In genomic region chr14:54254670-54255202, GRCm38 (mm10) we compare ENCODE assay signal across 9 mouse cellular contexts. TPM values are rescaled to one million over a fixed set of nuclear protein-coding genes. Genes with fewer than 3 reads are reported as not detected.
A peak's percentile ranks its signal among the peaks of the same experiment; 100 is the strongest.
DNase-seq lines count a peak whose midpoint lies in the region; ATAC-seq and TF ChIP-seq lines count a peak whose summit lies in the region.
"Had no signal": no experiment of that assay in that cellular context is flagged by ENCODE, and none has a peak within 500 bp of the region (broad histone marks: within the 10 kb centered on the region; RNA-seq: fewer than 3 reads in every experiment).

No protein-coding gene starts in this region.

- dilution Hi-C loops in CH12.LX (cut with MboI; ENCODE audit: extremely low pct_ligation_motif_present, extremely low pct_unique_long_range_greater_than_20kb, low sequenced_read_pairs), result no loop called here

- H3K4me2 ChIP-seq in CH12.LX (ENCODE audit: insufficient read depth, low read depth, poor library complexity, severe bottlenecking), result peak overlapping the region; percentile 100
- peak overlapping the region; percentile 75 for H3K4me2 ChIP-seq in forebrain, postnatal 0 days (ENCODE audit: low read depth)
- H3K4me2 ChIP-seq in liver, embryonic 14.5 days (ENCODE audit: low read depth), result peak overlapping the region; percentile 81

- peak overlapping the region; percentile 80 for H3K9ac ChIP-seq in CH12.LX (ENCODE audit: insufficient read depth, low read depth)
- peak overlapping the region; percentile 68 for H3K9ac ChIP-seq in forebrain, postnatal 0 days
- peak overlapping the region; percentile 92 for H3K9ac ChIP-seq in liver, embryonic 14.5 days (replicated peaks)

- TF ChIP-seq CTCF in CH12.LX (conservative IDR thresholded peaks at IDR 0.05 in 1 of 2, IDR thresholded peaks at IDR 0.05 in 1 of 2; ENCODE audit: low read depth in 2 of 2, low read length in 2 of 2), result no peak
- no peak for TF ChIP-seq CTCF in forebrain, postnatal 0 days (IDR thresholded peaks at IDR 0.05; ENCODE audit: low read depth)
- no peak for TF ChIP-seq CTCF in liver, embryonic 14.5 days (IDR thresholded peaks at IDR 0.05; ENCODE audit: low read depth)
- TF ChIP-seq CTCF in thymus, adult 2 months (IDR thresholded peaks at IDR 0.05; ENCODE audit: borderline replicate concordance, control insufficient read depth, extremely low read depth, insufficient read depth, low read length, poor library complexity), result no peak

- in situ Hi-C loops in CH12.LX (cut with MboI; ENCODE audit: low pct_ligation_motif_present, low pct_unique_long_range_greater_than_20kb, low sequenced_read_pairs), result loop anchor here (10.0 kb wide), 1 partner anchor 90 kb away; no protein-coding TSS in a partner anchor

- no peak for TF ChIP-seq POLR2A in CH12.LX (IDR thresholded peaks at IDR 0.05; ENCODE audit: low read depth, low read length)
- TF ChIP-seq POLR2A in thymus, adult 2 months (IDR thresholded peaks at IDR 0.05; ENCODE audit: control insufficient read depth, extremely low read depth, insufficient read depth, low read length, poor library complexity), result no peak

- TF ChIP-seq RAD21 in CH12.LX (IDR thresholded peaks at IDR 0.05; ENCODE audit: low read depth, low read length), result no peak

- 69% methylated on average over 12 of the region's 12 CpGs for WGBS in forebrain, postnatal 0 days
- WGBS in liver, embryonic 14.5 days (ENCODE audit: insufficient replicate concordance), result 46% methylated on average over 12 of the region's 12 CpGs
- WGBS in thymus, adult 2 months, result 78% methylated on average over 12 of the region's 12 CpGs

- H3K79me2 ChIP-seq in CH12.LX (replicated peaks; ENCODE audit: control insufficient read depth, extremely low read depth, insufficient read depth, poor library complexity, severe bottlenecking), result peaks cover 29% of the 10 kb centered on the region

- ATAC-seq in forebrain, postnatal 0 days, result no peak
- no peak for ATAC-seq in liver, embryonic 14.5 days (ENCODE audit: insufficient read depth)
- ATAC-seq in erythroid progenitor cell, adult 5-6 weeks (replicated peaks; ENCODE audit: low FRiP score, poor library complexity, severe bottlenecking), result no peak

- H3K4me1 ChIP-seq in CH12.LX (ENCODE audit: control insufficient read depth in 1 of 2, insufficient read depth in 2 of 2), result peaks cover 11 to 43% of the 10 kb centered on the region in 2 experiments; a peak in 3 of 4 replicates
- peaks cover 8% of the 10 kb centered on the region; the same call in 1 of the 2 replicates for H3K4me1 ChIP-seq in forebrain, postnatal 0 days (ENCODE audit: insufficient read depth)
- peaks cover 24 to 32% of the 10 kb centered on the region in 2 experiments for H3K4me1 ChIP-seq in liver, embryonic 14.5 days (replicated peaks; ENCODE audit: control insufficient read depth in 2 of 2, insufficient read depth in 2 of 2, low read length in 1 of 2)
- peaks cover 18% of the 10 kb centered on the region for H3K4me1 ChIP-seq in thymus, adult 2 months (replicated peaks; ENCODE audit: control insufficient read depth, insufficient read depth, low read length)

- no peaks in the 10 kb centered on the region for H3K27me3 ChIP-seq in CH12.LX (replicated peaks)
- H3K27me3 ChIP-seq in forebrain, postnatal 0 days (ENCODE audit: insufficient read depth, low read length), result no peaks in the 10 kb centered on the region
- no peaks in the 10 kb centered on the region for H3K27me3 ChIP-seq in liver, embryonic 14.5 days (ENCODE audit: control insufficient read depth, insufficient read depth, low read length)
- H3K27me3 ChIP-seq in thymus, adult 2 months (ENCODE audit: control insufficient read depth, insufficient read depth, low read length), result no peaks in the 10 kb centered on the region

- H3K27ac ChIP-seq in CH12.LX (ENCODE audit: insufficient read depth, low read depth), result no peak overlapping the region
- H3K27ac ChIP-seq in forebrain, postnatal 0 days (ENCODE audit: low read depth, low read length), result no peak overlapping the region
- H3K27ac ChIP-seq in liver, embryonic 14.5 days, result peak overlapping the region; percentile 91
- H3K27ac ChIP-seq in thymus, adult 2 months (ENCODE audit: control insufficient read depth, insufficient read depth, low read length), result no peak overlapping the region

- H3K9me3 ChIP-seq in CH12.LX (replicated peaks; ENCODE audit: low read length), result no peaks in the 10 kb centered on the region
- H3K9me3 ChIP-seq in forebrain, postnatal 0 days (ENCODE audit: low read length), result no peaks in the 10 kb centered on the region
- no peaks in the 10 kb centered on the region for H3K9me3 ChIP-seq in liver, embryonic 14.5 days (ENCODE audit: control insufficient read depth, low read length)

- DNase-seq in heart, adult 11 months, result peak; percentile 70
- DNase-seq in heart, adult 8-10 months (ENCODE audit: low spot score), result no peak
- DNase-seq in CH12.LX (ENCODE audit: extremely low read depth), result no peak
- no peak for DNase-seq in forebrain, postnatal 0 days
- DNase-seq in liver, embryonic 14.5 days (ENCODE audit: low read depth in 3 of 3, low spot score in 3 of 3), result no peak
- no peak for DNase-seq in frontal cortex, postnatal 25 days (ENCODE audit: low spot score in 2 of 2)
- DNase-seq in thymus, adult 2 months, result no peak

- peak overlapping the region; percentile 62 to 92 (median 75) for H3K4me3 ChIP-seq in CH12.LX (replicated peaks in 1 of 3; ENCODE audit: low read depth in 2 of 3, low read length in 2 of 3, poor library complexity in 1 of 3)
- H3K4me3 ChIP-seq in forebrain, postnatal 0 days (ENCODE audit: low read depth, low read length), result peak overlapping the region; percentile 83; the same call in 1 of the 2 replicates
- H3K4me3 ChIP-seq in liver, embryonic 14.5 days (ENCODE audit: insufficient read depth in 1 of 2, low read depth in 2 of 2, low read length in 2 of 2), result peak overlapping the region; percentile 71 to 93
- no peak overlapping the region for H3K4me3 ChIP-seq in thymus, adult 2 months (ENCODE audit: control insufficient read depth, insufficient read depth, low read length)

- no peak for TF ChIP-seq EP300 in CH12.LX (IDR thresholded peaks at IDR 0.05; ENCODE audit: low read length)
- TF ChIP-seq EP300 in liver, embryonic 14.5 days (IDR thresholded peaks at IDR 0.05; ENCODE audit: low read depth), result no peak

- H3K36me3 ChIP-seq in CH12.LX (replicated peaks in 1 of 2; ENCODE audit: control insufficient read depth in 1 of 2, insufficient read depth in 1 of 2, low read length in 1 of 2), result peaks cover 2 to 17% of the 10 kb centered on the region in 2 experiments
- 0 out of 2 replicates have a peak, but pooled peaks cover 4% of the 10 kb centered on the region for H3K36me3 ChIP-seq in forebrain, postnatal 0 days (ENCODE audit: insufficient read depth)
- no peaks in the 10 kb centered on the region for H3K36me3 ChIP-seq in liver, embryonic 14.5 days (replicated peaks; ENCODE audit: control insufficient read depth, insufficient read depth, low read depth)
- H3K36me3 ChIP-seq in thymus, adult 2 months (ENCODE audit: control insufficient read depth, insufficient read depth, low read length), result no peaks in the 10 kb centered on the region

TF ChIP-seq in CH12.LX, 34 proteins besides CTCF, POLR2A, EP300 and RAD21:
- TF ChIP-seq HCFC1 (IDR thresholded peaks at IDR 0.05; ENCODE audit: low read depth, low read length) (no peak), UBTF (IDR thresholded peaks at IDR 0.05; ENCODE audit: low read depth, low read length) (no peak), MEF2A (IDR thresholded peaks at IDR 0.05; ENCODE audit: borderline replicate concordance, low read depth, low read length) (no peak), GABPA (IDR thresholded peaks at IDR 0.05; ENCODE audit: insufficient replicate concordance, low read depth, low read length) (no peak), JUN (IDR thresholded peaks at IDR 0.05; ENCODE audit: insufficient read depth, low read depth, low read length) (no peak)

RNA-seq across cellular contexts. Expression of gene Abhd4, which starts 0.7 kb away (rescaled TPM):
- 10 to 100 TPM; 40.8 to 49.9 (median 44.7) TPM for total RNA-seq in heart, adult 8-10 months (2022)
- total RNA-seq in CH12.LX (2012; rRNA removed) (13.4 and 19.8 TPM in 2 replicates), CH12.LX (2014; rRNA removed) (13.4 and 15.9 TPM in 2 replicates)
- polyA plus RNA-seq in CH12.LX (2012; ENCODE audit: insufficient read length, low read depth), result 22.0 and 23.0 TPM in 2 replicates
- 61.0 and 75.1 TPM in 2 replicates for total RNA-seq in forebrain, postnatal 0 days (2014; rRNA removed)
- polyA plus RNA-seq in forebrain, postnatal 0 days (2015; fragmentation: Nextera tagmentation; extraction: Ambion mirVana), result 61.9 and 69.7 TPM in 2 replicates
- polyA plus RNA-seq in liver, embryonic 14.5 days (2012; rRNA removed), result 5.9 and 6.1 TPM in 2 replicates
- polyA plus RNA-seq in liver, embryonic 14.5 days (2014; fragmentation: Nextera tagmentation; extraction: Ambion mirVana), result 14.9 and 18.3 TPM in 2 replicates
- polyA plus RNA-seq in thymus, adult 2 months (2012; rRNA removed), result 21.5 and 23.6 TPM in 2 replicates
- total RNA-seq in erythroid progenitor cell, adult 5-6 weeks (2015; ENCODE audit: low replicate concordance), result 33.1 and 36.4 TPM in 2 replicates
- 11.3 and 24.4 TPM in 2 replicates for total RNA-seq in erythroid progenitor cell, adult 5-6 weeks (2017; ENCODE audit: low replicate concordance)

RNA-seq across cellular contexts. Expression of gene Dad1, which starts 0.8 kb away (rescaled TPM):
- 100 to 1,000 TPM; 108 to 121 (median 113) TPM for total RNA-seq in heart, adult 8-10 months (2022)
- total RNA-seq in CH12.LX (2012; rRNA removed) (161 and 196 TPM in 2 replicates), CH12.LX (2014; rRNA removed) (192 and 279 TPM in 2 replicates)
- 213 and 287 TPM in 2 replicates for polyA plus RNA-seq in CH12.LX (2012; ENCODE audit: insufficient read length, low read depth)
- 115 and 230 TPM in 2 replicates for total RNA-seq in forebrain, postnatal 0 days (2014; rRNA removed)
- 375 and 416 TPM in 2 replicates for polyA plus RNA-seq in forebrain, postnatal 0 days (2015; fragmentation: Nextera tagmentation; extraction: Ambion mirVana)
- 133 and 145 TPM in 2 replicates for polyA plus RNA-seq in liver, embryonic 14.5 days (2012; rRNA removed)
- polyA plus RNA-seq in liver, embryonic 14.5 days (2014; fragmentation: Nextera tagmentation; extraction: Ambion mirVana), result 221 and 224 TPM in 2 replicates
- polyA plus RNA-seq in thymus, adult 2 months (2012; rRNA removed), result 513 and 641 TPM in 2 replicates
- 91.2 and 103 TPM in 2 replicates for total RNA-seq in erythroid progenitor cell, adult 5-6 weeks (2015; ENCODE audit: low replicate concordance)
- 33.0 and 61.6 TPM in 2 replicates for total RNA-seq in erythroid progenitor cell, adult 5-6 weeks (2017; ENCODE audit: low replicate concordance)

RNA-seq across cellular contexts. Expression of gene Olfr49, which starts 30.0 kb away (rescaled TPM):
- total RNA-seq in heart, adult 8-10 months (2022), result not detected
- total RNA-seq in CH12.LX (2012; rRNA removed), result not detected in 2 replicates
- not detected in 2 replicates for total RNA-seq in CH12.LX (2014; rRNA removed)
- 0.07 TPM in 2 replicates for polyA plus RNA-seq in CH12.LX (2012; ENCODE audit: insufficient read length, low read depth)
- not detected in 2 replicates for total RNA-seq in forebrain, postnatal 0 days (2014; rRNA removed)
- 0.18 TPM in 1 of 2 replicates, not detected in the other for polyA plus RNA-seq in forebrain, postnatal 0 days (2015; fragmentation: Nextera tagmentation; extraction: Ambion mirVana)
- not detected in 2 replicates for polyA plus RNA-seq in liver, embryonic 14.5 days (2012; rRNA removed)
- polyA plus RNA-seq in liver, embryonic 14.5 days (2014; fragmentation: Nextera tagmentation; extraction: Ambion mirVana), result not detected in 2 replicates
- polyA plus RNA-seq in thymus, adult 2 months (2012; rRNA removed), result not detected in 2 replicates
- not detected in 2 replicates for total RNA-seq in erythroid progenitor cell, adult 5-6 weeks (2015; ENCODE audit: low replicate concordance)
- total RNA-seq in erythroid progenitor cell, adult 5-6 weeks (2017; ENCODE audit: low replicate concordance), result not detected in 2 replicates
- polyA plus RNA-seq: large intestine, adult 2 months had no signal
